Mouse (Mus musculus): ENCODE results near the gene Amh.

The Amh gene

DNA sequence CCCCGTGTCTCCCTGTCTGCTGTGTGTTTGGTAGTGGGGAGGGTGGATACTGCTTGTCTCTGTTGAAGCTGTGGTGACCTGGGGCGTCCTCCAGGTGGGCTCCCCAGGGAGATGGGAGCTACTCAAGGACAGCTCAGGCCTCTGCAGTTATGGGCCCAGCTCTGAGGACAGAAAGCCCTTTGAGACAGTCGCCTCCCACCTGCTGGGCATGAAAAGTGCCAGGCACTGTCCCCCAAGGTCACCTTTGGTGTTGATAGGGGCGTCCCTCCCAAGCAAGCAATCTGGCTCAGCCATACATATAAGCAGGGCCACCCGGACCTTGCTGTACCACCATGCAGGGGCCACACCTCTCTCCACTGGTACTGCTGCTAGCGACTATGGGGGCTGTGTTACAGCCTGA is at the start of gene Amh:
TSS of gene Amh (plus strand) at position 328 of the 400 bp plus-strand sequence.
- no peak for DNase-seq (ENCODE audit: low spot score in 2 of 2)

DNA sequence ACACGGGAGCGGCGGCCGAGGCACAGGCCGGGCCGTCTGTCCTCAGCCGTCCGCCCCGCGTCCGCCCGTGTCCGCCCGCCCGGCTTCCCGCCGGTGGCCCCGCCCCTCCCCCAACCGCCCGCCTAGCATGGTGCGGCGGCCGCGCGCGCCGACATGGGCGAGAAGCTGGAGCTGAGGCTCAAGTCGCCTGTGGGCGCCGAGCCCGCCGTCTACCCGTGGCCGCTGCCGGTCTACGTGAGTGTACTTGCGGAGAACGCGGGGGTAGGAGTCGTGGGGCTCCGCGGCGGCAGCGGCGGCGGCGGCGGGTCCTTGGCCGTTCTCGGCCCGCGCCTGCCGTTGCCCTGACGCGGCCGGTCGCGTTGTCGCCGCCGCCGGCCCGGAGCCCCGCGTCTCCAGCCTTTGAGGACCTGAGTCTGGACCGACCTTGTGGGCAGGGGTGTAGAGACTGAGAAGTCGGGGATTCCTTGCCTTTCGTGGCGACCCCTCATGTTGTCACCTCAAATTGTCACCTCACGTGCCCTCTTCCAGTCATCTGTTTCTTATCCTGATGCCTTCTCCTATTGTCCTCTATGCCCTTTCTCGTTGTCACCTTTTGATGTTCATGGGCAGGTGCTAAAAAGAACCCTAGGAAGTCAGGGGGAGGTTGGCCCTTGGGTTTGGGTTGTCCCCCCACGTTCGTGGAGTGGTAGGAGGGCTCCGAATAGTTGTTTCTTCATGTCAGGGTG is 49.6 kb upstream of the Amh start:
- no peak for DNase-seq (ENCODE audit: low spot score in 2 of 2)

DNA sequence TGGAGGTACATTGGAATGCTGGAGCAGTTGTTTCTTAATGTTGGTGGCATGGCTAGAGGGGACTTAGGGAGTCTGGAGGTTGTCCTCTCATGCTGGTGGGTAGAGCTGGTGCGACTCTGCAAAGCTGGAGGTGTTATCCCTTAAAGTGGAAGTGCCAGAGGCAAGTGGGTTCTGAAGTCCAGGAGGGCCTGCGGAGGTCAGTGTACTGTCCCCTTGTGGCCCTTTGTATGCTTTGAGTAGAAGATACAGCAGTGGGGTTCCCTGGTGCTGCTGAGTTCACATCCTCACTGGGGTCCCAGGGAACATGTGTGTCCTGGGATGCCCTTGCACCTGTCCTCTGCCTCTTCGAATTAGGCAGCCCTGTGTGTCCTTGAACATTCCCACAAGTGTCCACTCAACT is 48.9 kb upstream of the Amh start:
- DNase-seq (ENCODE audit: low spot score in 2 of 2) = no peak

DNA sequence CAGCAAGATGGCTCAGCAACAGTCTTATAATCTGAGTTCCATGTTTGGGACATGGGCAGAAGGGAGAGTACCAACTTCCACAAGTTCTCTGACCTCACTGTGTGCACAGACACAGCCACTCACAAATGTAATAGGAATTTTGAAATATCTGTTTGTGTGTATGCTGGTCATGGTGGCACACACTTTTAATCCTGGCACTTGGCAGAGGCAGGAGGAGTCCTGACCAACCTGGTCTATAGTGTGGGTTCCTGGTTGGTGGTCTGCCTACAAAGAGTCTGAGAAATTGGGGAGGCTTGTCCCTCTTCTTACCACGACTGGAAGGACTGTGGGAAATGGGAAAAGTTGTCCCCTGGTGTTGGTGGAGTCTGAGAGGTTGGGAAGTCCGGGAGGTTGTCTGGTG is 48.5 kb upstream of the Amh start:
- no peak for DNase-seq (ENCODE audit: low spot score in 2 of 2)

DNA sequence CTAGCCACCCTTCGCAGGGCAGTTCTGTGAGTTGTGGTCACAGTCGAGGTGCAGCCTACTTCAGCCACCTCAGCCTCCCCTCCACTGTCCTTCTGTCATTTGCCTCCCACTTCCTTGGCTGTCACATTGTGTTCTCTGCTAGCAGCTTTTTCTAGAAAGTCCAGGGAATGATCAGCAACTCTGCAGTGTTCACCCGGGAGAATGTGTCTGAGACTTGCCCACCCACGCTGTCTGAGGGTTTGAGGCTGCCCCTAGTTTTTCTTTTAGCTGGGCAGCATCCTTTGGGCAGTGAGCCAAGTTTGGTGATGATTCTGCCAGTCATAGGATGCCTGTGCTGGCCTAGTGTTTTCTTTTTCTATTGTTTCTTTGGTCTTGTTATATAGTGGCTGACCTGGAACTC is 48.1 kb upstream of the Amh start:
- DNase-seq (ENCODE audit: low spot score in 2 of 2) = no peak

DNA sequence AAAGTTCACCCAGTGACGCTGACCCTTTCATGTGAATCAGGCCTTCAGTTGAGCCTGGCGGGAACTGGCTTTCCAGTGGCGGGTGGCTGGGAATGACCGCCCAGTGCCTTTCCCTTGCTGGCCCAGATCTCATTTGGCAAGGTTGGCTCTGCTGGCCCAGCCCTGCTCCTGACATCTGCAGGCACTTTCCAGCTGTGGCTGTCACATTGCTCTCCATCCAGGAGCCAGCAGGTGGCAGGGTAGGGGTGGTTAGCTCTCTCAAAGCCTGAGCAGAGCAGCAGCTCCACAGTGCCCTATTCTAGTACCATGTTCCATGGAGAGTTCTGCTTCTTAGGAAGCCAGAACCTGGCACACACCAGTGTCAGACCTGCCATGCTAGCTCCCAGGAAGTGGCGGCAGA is 47.3 kb upstream of the Amh start:
- DNase-seq (ENCODE audit: low spot score in 2 of 2) = peak in 1 of 2 experiments; percentile 41

DNA sequence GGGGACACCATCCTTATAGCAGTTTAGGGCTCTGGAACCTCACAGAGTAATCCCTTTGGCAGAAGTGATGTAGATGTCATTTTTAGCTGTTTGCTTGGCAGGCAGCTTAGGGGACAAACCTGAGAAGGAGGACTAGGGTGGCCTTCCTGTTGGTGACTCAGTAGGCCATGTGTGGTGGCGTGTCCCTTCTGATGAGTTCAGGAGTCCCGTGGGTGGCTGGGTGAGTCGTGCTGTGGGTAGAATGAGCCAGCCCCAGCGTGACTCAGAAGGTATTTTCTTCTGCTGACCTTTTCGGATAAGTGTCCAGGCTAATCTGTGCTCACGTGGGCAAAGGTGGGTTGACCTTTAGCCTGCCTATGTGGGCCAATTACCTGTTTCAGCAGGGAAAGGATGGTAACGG is 46.4 kb upstream of the Amh start:
- no peak for DNase-seq (ENCODE audit: low spot score in 2 of 2)

DNA sequence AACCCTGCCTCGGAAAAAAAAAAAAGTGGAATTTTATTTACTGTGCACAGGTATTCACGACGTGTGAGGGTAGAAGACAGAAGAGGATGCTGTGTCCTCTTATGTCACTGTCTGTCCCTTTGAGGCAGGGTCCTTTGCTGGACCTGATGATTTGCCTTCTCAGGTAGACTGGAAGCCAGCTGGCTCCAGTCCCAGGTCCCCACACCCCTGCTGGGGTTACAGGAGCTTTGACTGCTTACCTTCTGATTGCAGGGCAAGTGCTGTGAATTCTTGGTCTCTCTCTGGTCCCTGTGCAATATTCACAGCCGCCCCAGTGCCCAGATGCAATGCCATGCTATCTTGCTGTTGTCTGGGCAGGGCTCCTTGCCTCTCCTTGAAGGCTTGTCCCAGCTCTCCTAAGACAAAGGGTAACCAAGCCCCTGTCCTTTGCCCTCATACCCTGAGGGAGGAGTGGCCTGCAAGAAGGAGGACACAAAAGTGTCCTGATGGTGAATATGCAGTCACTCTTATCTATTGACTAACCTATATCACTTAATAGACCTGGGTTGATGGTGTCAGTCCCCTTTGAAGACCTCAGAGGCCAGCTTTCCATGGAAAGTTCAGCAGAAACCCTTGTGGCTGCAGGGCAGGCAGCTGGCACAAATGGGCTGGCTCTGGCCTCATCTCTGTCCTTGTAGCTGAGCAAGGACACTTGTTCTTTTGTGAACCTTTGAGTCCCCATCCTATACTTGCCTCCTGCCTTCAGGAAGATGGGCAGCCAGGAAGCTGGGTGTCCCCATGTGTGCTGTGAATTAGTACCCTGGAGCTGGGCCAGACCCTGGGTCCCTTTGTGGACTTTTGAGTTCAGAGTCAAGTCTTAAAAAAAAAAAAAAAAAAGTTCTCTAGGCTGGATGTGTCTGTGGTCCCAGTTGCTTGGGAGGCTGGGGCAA is 44.2 kb upstream of the Amh start:
- no peak for DNase-seq (ENCODE audit: low spot score in 2 of 2)

DNA sequence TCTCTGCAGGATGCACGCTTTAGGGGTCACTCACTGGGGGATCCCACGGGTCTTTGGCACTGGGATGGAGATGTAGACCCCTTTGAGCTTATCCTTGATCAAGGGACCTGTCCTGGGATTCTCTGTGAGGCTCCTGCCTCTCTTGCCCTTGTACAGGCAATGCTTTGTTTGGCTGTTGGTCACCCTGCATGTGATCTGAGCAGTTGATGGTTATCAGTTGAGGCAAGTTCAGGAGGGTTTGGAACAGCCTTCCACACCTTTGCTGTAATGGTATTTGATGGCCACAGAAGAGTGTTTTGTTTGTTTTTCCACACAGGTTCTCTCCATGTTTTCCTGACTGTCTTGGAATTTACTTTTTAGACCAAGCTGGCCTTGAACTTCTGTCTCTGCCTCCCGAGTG is 43.2 kb upstream of the Amh start:
- no peak for DNase-seq (ENCODE audit: low spot score in 2 of 2)

DNA sequence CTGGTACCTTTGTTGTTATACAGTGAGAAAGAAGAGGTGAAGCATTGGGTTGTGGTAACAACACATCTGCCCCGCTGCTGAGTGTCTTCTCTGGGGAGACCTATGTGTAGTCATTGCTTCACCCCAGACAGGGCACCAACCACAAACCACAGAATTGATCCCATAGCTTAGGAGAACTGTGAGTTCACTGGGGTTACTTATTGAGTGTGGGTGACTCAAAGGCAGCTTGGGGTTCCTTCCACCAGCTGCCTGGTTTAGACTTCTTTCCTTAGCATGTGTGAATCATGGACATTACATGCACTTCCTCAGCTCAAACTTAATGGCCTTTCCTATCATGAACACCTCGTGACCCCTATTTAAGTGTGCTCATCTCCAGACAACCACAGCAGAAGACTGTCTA is 41.5 kb upstream of the Amh start:
- no peak for DNase-seq (ENCODE audit: low spot score in 2 of 2)

DNA sequence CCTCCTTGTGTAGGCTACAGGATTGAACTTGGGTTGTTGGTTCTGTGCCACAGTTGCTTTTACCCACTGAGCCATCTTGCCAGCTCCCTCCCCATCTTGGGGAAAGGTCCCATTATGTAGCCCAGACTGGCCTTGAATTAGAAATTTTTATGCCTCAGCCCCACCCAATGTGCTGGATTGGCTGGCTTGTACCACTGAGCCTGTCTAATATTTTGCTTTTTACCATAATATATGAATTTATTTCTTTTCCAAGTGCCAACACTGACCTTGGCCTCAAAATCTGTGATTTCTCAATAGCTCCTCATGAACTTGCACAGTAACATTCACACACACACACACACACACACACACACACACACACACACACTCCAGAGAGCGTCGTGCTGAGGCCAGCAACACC is 39.3 kb upstream of the Amh start:
- DNase-seq (ENCODE audit: low spot score in 2 of 2) = no peak

DNA sequence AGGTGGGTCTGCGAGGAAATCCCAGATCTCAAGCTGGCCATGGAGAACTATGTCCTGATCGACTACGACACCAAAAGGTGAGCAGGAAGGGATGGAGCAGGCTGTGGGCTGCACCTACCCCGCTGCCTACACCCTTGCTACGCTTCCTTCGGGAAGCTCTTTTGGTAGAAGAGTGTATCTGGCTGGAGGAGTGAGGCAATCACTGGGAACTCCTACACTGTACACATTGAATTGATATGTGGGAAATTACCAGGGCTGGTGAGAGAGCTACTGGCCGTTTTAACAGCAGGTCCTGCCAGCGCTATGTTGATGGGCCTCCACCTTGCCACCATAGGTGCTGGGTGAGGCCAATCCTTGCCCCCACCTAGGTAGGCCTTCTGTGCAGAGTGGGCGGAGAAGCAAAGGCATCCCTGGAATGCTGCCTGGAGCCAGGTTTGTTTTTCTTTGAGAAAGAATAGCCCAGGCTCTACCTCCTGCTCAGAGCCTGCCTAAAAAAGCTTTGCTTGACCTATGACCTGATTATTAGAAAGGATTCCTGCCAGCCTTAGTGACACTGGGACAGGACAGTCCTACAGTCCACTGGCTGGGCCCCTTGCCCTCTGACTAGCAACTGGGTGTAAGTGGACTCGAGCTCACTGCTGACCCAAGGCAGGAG is 38.8 kb upstream of the Amh start:
- DNase-seq (ENCODE audit: low spot score in 2 of 2) = no peak

DNA sequence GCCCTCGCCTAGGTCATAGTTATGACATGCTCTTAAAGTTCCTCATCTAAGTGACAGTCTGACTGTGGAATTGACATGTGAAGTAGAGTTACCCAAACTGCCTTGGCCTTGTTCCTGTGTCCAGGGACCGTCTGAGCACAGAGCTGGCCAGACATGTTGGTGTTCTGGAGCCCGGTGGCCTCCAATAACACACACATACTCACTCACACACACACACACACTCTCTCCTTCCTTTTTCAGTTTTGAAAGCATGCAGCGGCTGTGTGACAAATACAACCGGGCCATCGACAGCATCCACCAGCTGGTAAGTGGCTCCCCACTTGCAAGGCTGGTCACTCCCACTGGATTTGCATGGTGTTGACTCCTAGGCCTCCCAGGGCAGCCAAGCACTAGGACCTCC is 36.7 kb upstream of the Amh start:
- DNase-seq (ENCODE audit: low spot score in 2 of 2) = no peak

DNA sequence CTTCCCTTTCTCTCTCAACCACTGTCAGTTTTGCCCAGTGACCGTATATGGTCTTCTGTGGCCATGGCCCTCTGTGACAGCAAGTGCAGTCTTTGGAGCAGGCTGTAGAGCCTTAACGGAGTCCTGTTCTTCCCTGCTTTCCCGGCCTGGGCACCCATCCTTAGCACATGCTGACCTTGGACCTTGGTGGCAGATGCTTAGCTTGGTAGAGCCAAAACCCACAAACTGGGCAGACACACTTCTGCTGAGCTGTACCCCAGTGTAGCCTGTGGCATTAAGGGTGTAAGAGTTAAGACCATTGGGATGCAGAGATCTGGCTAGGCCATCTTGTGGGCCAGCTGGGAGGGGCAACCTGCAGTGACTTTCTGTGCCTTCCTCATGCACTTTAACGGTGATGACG is 31.2 kb upstream of the Amh start:
- DNase-seq (ENCODE audit: low spot score in 2 of 2) = no peak

DNA sequence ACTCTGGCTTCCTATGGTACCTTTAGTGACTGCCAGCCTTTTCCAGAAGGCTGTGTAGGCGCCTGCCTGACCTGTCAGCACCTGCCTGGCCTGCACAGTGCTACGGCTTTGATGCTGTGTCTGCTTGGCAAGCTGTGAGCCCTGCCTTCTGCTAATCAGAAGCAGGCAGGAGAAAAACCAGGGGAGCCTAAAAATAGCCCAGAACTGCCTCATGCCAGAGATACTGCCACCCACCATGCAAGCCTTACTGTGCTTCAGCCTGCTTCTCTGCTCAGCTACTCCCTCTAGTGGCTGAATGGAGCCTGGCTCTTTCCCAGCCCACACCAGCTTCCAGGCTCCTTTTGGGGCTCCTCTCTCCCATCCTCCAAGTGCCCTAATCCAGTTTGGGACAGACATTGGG is 30.5 kb upstream of the Amh start:
- DNase-seq (ENCODE audit: low spot score in 2 of 2) = peak; percentile 65 to 85

DNA sequence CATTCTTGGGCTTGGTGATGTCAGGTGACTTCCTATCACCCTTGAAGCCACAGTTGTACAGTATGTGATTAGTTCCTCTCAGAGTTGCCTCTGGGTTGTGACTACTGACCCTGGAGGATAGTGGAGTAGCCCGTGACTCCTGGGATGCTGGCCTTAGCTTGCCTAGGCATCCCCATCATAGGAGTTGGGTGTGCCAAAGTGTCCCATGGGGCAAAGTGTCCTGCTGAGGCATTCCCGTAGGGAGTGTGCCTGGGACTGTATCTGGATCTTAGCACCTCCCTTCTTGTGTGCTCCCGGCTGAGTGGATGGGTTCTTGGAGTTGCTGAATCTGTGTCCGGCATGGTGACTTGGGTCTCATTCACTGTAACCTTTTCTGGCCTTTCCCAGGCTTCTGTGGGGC is 30.1 kb upstream of the Amh start:
- DNase-seq (ENCODE audit: low spot score in 2 of 2) = no peak

DNA sequence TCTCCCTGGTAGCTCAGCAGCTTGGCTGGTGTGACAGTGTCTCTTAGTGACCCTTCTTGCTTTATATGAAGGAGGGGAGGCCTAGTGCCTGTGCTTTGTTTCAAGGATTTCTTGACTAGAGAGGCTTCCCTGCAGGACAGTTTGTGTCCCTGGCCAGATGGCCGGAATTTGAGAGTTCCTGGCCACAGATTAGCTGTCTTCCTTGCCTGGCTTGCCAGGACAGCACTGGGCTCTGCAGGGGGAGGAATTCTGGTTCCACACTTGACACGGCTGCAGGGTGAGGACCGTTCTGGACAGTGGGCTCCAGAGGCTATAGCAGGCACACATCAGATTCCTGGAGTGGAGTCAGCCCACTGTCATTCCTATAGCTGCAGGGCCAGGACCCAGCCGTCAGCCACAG is 29.3 kb upstream of the Amh start:
- DNase-seq (ENCODE audit: low spot score in 2 of 2) = no peak

DNA sequence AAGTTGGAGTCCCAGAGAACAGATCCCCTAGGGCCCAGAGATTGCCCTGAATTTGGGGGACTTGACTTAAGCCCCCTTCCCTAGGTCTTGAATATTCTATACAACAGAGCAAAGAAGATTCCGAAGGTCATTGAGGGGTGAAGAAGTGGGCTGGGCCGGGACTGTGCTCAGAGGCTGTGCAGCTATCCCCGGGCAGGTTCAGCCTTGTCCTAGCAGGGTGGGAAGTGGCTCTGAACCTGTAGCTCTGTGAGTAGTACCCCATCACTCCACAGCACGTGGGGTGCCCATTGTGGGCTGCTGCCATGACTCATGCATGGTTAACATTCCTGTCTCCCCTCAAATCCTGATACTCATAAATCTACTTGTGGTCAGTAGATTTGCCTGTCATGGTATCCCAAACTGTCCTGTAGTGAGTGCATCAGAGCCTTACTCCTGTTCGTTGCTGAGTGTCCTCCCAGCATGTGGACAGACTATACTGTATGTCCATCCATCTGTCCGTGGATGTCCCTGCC is 28.6 kb upstream of the Amh start:
- no peak for DNase-seq (ENCODE audit: low spot score in 2 of 2)

DNA sequence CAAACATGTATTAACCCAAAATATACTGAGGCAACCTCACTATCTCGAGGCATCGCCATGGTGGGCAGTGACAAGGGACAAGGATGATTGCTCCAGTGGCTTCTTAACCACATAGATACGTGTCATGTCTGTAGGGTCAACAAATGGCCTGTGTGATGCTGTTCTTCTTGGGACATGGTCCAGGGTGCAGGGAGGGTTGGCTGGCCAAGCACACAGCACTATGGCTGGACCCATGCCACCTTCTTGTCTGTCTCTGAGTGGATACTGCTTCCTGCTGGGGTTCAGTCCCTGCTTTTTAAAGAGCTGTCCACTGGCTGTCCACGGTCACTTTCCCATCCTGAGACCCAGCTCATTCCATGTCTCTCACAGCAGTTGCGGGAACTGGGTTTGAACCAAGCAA is 27.9 kb upstream of the Amh start:
- no peak for DNase-seq (ENCODE audit: low spot score in 2 of 2)

DNA sequence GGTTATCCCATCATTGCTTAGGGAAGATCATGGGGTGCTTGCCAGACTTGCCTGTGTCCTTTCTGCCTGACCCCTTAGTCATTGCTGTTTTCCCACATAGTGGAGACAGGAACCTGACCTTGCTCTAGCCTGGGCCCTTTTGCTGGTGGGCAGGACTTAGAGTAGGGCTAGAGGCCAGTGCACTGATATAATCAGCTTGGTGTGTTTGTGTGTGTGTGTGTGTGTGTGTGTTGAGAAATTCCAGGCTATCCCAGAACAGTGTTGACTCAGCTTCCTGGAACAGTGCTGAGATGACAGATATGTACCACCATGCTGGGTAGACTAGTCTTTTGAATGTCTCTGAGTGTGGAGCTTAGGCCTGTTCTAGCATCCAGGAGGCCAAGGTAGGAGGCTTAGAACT is 25.5 kb upstream of the Amh start:
- DNase-seq (ENCODE audit: low spot score in 2 of 2) = no peak

DNA sequence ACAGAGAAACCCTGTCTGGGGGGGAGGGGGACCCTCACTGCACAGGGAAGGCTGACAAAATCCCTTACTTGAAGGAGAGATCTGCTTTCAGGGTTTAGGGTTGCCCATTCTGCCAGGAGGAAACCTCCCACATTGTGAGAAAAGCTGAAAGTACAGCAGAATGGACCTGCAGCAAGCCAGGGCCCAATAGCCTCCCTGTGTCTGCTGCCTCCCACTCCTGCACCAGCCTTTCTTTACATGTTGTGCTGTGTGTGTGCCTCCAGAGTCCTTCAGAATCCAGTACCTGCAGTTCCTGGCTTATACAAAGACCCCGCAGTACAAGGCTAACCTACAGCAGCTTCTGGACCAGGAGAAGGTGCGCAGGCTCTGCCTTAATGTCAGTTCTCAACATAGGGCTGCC is 20.7 kb upstream of the Amh start:
- no peak for DNase-seq (ENCODE audit: low spot score in 2 of 2)

DNA sequence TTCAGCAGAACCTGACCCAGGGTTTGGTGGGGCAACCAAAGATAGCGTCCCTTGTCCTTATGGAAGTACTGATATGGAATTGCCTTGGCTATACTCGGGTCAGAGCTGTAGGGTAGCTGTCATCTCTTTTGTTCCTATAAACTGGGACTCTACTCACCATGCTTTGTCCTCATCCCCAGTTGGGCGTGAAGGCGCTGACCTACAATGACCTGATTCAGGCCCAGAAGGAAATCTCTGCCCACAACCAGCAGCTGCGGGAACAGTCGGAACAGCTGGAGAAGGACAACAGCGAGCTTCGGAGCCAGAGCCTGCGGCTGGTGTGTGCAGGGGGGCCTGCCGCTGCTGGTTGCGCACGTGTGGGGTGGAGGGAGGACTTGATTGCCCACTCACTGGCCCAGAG is 20.2 kb upstream of the Amh start:
- no peak for DNase-seq (ENCODE audit: low spot score in 2 of 2)

DNA sequence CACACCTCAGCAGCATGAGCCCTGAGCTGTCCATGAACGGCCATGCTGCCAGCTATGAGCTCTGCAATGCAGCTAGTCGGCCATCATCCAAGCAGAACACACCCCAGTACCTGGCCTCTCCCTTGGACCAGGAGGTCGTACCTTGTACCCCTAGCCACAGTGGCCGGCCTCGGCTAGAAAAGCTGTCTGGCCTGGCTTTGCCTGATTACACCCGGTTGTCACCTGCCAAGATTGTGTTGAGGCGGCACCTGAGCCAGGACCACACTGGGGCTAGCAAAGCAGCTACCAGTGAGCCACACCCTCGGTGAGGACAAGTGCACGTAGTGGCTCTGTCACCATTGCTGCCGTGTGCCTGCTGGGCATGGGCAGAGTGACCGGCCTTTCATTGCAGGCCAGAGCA is 19.1 kb upstream of the Amh start:
- no peak for DNase-seq (ENCODE audit: low spot score in 2 of 2)
